Mouse (Mus musculus) cortical plate, adult 2 months (tissue): ENCODE measurements around the gene Bak1.

Source experiments
- CTCF ChIP-seq: fragments of 200-500 bp; IDR thresholded peaks from 2 replicates; pipeline ENCODE4 v1.5.1; 2011; ENCODE audit warnings: mild to moderate bottlenecking, control low read depth, low read length; ENCODE audit not compliant: insufficient read depth; ENCODE audit errors: extremely low read depth
- POLR2A ChIP-seq: fragments of 200-500 bp; IDR thresholded peaks from 2 replicates; pipeline ENCODE4 v1.6.1; 2011; ENCODE audit warnings: mild to moderate bottlenecking, low read length, control low read depth; ENCODE audit not compliant: insufficient read depth; ENCODE audit errors: extremely low read depth

DNA sequence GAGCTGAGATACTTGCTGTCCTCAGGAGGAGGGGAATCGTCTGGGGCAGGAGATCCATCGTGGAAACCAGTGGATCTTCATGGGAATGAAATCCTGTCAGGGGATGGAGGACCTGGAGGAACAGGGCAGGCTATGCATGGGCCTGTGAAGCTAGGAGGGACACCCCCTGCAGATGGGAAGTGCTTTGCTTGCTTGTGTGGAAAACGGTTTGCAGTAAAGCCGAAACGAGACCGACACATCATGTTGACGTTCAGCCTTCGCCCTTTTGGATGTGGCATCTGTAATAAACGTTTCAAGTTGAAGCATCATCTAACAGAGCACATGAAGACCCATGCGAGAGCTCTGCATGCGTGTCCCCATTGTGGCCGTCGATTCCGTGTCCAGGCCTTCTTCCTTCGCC is 54.3 kb downstream of the Bak1 start:
- TF ChIP-seq POLR2A (no peak), CTCF (no peak)
